Mouse (Mus musculus) MEL (cell line): Measurements from ENCODE around the gene Smim5.

Source experiments
- GABPA ChIP-seq: IDR thresholded peaks from 2 replicates; pipeline ENCODE4 v1.6.1; 2012; ENCODE audit warnings: low read depth, mild to moderate bottlenecking, inconsistent platforms, low read length, improper control_type of control experiment, moderate library complexity
- KAT2A ChIP-seq: conservative IDR thresholded peaks from 2 replicates; pipeline ENCODE4 v1.6.1; 2012; ENCODE audit warnings: low read depth, low read length, improper control_type of control experiment, inconsistent platforms
- POLR2A ChIP-seq, 2 experiments: IDR thresholded peaks; 2 replicates each; pipeline ENCODE4 v1.6.1; 2011 to 2012; ENCODE audit warnings: low read length in 2 of 2, mild to moderate bottlenecking in 2 of 2, control low read depth in 1 of 2, improper control_type of control experiment in 1 of 2, low read depth in 1 of 2, moderate library complexity in 1 of 2; ENCODE audit not compliant: control insufficient read depth in 1 of 2, insufficient read depth in 1 of 2, poor library complexity in 1 of 2
- SMC3 ChIP-seq: IDR thresholded peaks from 2 replicates; pipeline ENCODE4 v1.6.1; 2011; ENCODE audit warnings: low read depth, low read length, improper control_type of control experiment
- TBP ChIP-seq: IDR thresholded peaks from 2 replicates; pipeline ENCODE4 v1.8.0; 2011; ENCODE audit warnings: low read depth, low read length, improper control_type of control experiment
- USF2 ChIP-seq, 2 experiments: IDR thresholded peaks; 2 replicates each; pipeline ENCODE4 v1.6.1; 2011 to 2012; ENCODE audit warnings: improper control_type of control experiment in 2 of 2, low read length in 2 of 2, borderline replicate concordance in 1 of 2, inconsistent platforms in 1 of 2, low read depth in 1 of 2, mild to moderate bottlenecking in 1 of 2; ENCODE audit not compliant: insufficient read depth in 1 of 2
- ZMIZ1 ChIP-seq: IDR thresholded peaks from 2 replicates; pipeline ENCODE4 v1.6.1; 2012; ENCODE audit warnings: low read depth, mild to moderate bottlenecking, inconsistent platforms, low read length, improper control_type of control experiment, moderate library complexity

- TF ChIP-seq TBP: no peak
- no peak for TF ChIP-seq POLR2A (IDR thresholded peaks at IDR 0.05; ENCODE audit: control insufficient read depth in 1 of 2, insufficient read depth in 1 of 2, low read depth in 1 of 2, low read length in 2 of 2, poor library complexity in 1 of 2)
- no peak for TF ChIP-seq GABPA
- TF ChIP-seq SMC3: no peak
- TF ChIP-seq USF2 (IDR thresholded peaks at IDR 0.05; ENCODE audit: borderline replicate concordance in 1 of 2, insufficient read depth in 1 of 2, low read depth in 1 of 2, low read length in 2 of 2): no peak
- no peak for TF ChIP-seq ZMIZ1
- no peak for TF ChIP-seq KAT2A
These were observed 10.6 kb upstream of the Smim5 start for GRCm38 (mm10) chr11:115889159-115889558.
